Mouse (Mus musculus) embryonic fibroblast, embryonic 13.5 days (primary cell): ENCODE data around the gene Tmigd3.

ENCODE experiments used
- CTCF ChIP-seq: IDR thresholded peaks from 2 replicates; pipeline ENCODE4 v1.5.1; 2011; ENCODE audit warnings: mild to moderate bottlenecking, control low read depth, low read length, moderate library complexity, borderline replicate concordance; ENCODE audit not compliant: insufficient read depth
- POLR2A ChIP-seq: IDR thresholded peaks from 2 replicates; pipeline ENCODE4 v1.6.1; 2011; ENCODE audit warnings: low read depth, mild to moderate bottlenecking, control low read depth, low read length, moderate library complexity

DNA sequence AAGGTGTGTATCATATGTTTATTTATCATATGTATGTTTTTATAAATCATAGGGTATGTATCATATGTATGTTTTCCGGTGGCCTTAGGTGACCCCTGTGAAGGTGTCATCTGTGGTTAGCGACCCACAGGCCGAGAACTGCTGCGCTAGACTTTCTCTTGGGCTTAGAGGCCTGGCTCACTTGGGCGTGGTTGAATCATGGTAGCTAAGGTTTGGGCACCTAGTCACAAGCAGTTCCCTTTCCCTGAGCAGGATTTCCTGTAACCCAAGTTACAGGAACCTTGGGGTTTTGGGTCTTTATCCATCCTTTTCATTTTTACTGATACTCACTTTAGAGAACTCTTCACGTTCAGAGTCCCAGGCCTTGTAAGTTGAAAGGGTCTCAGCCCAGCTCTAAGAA lies 29.6 kb downstream of the Tmigd3 start:
- TF ChIP-seq POLR2A (no peak), CTCF (no peak)
